In genomic region chr2:37704141-37704760, GRCm38 (mm10) we compare ENCODE assay signal across 8 mouse cellular contexts. TPM values are rescaled to one million over a fixed set of nuclear protein-coding genes. Genes with fewer than 3 reads are reported as not detected.
DNase-seq lines count a peak whose midpoint lies in the region; ATAC-seq and TF ChIP-seq lines count a peak whose summit lies in the region.

No protein-coding gene starts in this region.

- 0 out of 2 replicates have a peak, but pooled peaks cover 3% of the 10 kb centered on the region for H3K36me3 ChIP-seq in heart, embryonic 14.5 days (ENCODE audit: control insufficient read depth, insufficient read depth, low read length)
- no peaks in the 10 kb centered on the region for H3K36me3 ChIP-seq in limb, embryonic 11.5 days (ENCODE audit: control insufficient read depth, insufficient read depth, low read length)
- H3K36me3 ChIP-seq in splenic B cell, adult 2 months (ENCODE audit: control insufficient read depth, insufficient read depth, low read length, poor library complexity, severe bottlenecking), result no peaks in the 10 kb centered on the region

- peak overlapping the region; percentile 86 for H3K4me2 ChIP-seq in heart, embryonic 14.5 days (ENCODE audit: low read length)
- peak overlapping the region; percentile 74 for H3K4me2 ChIP-seq in limb, embryonic 11.5 days (ENCODE audit: low read depth, severe bottlenecking)

- no peak for ATAC-seq in heart, embryonic 14.5 days (ENCODE audit: insufficient number of reproducible peaks, insufficient read depth, low FRiP score, low read depth)
- ATAC-seq in limb, embryonic 11.5 days (ENCODE audit: insufficient number of reproducible peaks, low FRiP score, low TSS enrichment, low read depth), result no peak

- no peaks in the 10 kb centered on the region for H3K9me3 ChIP-seq in heart, embryonic 14.5 days (ENCODE audit: control insufficient read depth, low read length)
- no peaks in the 10 kb centered on the region for H3K9me3 ChIP-seq in limb, embryonic 11.5 days (ENCODE audit: control insufficient read depth, low read length)

- H3K27me3 ChIP-seq in heart, embryonic 14.5 days (ENCODE audit: control insufficient read depth, insufficient read depth, low read length), result no peaks in the 10 kb centered on the region
- no peaks in the 10 kb centered on the region for H3K27me3 ChIP-seq in limb, embryonic 11.5 days (ENCODE audit: control insufficient read depth, insufficient read depth, low read length)
- H3K27me3 ChIP-seq in splenic B cell, adult 2 months (ENCODE audit: control insufficient read depth, insufficient read depth, low read length, poor library complexity, severe bottlenecking), result no peaks in the 10 kb centered on the region

- TF ChIP-seq CTCF in layer of hippocampus, adult 2 months (conservative IDR thresholded peaks at IDR 0.05), result no peak

- peak overlapping the region; percentile 97 for H3K9ac ChIP-seq in heart, embryonic 14.5 days (ENCODE audit: low read length)
- H3K9ac ChIP-seq in limb, embryonic 11.5 days (ENCODE audit: low read length), result peak overlapping the region; percentile 92; the same call in 1 of the 2 replicates

- peak overlapping the region; percentile 98 for H3K27ac ChIP-seq in layer of hippocampus, adult 2 months
- peak overlapping the region; percentile 77 to 94 for H3K27ac ChIP-seq in heart, embryonic 14.5 days (replicated peaks in 1 of 2; ENCODE audit: control insufficient read depth in 1 of 2, insufficient read depth in 1 of 2, low read depth in 2 of 2, low read length in 2 of 2)
- no peak overlapping the region for H3K27ac ChIP-seq in limb, embryonic 11.5 days (replicated peaks; ENCODE audit: low read depth, low read length)

- 19% methylated on average over 4 of the region's 4 CpGs for WGBS in heart, embryonic 14.5 days
- 22% methylated on average over 4 of the region's 4 CpGs for WGBS in limb, embryonic 11.5 days

- peak overlapping the region; percentile 100 for H3K4me3 ChIP-seq in layer of hippocampus, adult 2 months
- H3K4me3 ChIP-seq in heart, embryonic 14.5 days (ENCODE audit: control insufficient read depth in 1 of 2, insufficient read depth in 1 of 2, low read depth in 1 of 2, low read length in 2 of 2), result peak overlapping the region; percentile 87 to 97; a peak in 3 of 4 replicates
- H3K4me3 ChIP-seq in limb, embryonic 11.5 days (ENCODE audit: low read depth, low read length), result peak overlapping the region; percentile 91

- H3K4me1 ChIP-seq in heart, embryonic 14.5 days (ENCODE audit: control insufficient read depth in 2 of 2, insufficient read depth in 2 of 2, low read length in 2 of 2), result peaks cover 3 to 13% of the 10 kb centered on the region in 2 experiments
- peaks cover 8% of the 10 kb centered on the region for H3K4me1 ChIP-seq in limb, embryonic 11.5 days (ENCODE audit: control insufficient read depth, insufficient read depth, low read length)

- no peak for DNase-seq in layer of hippocampus, adult 2 months (ENCODE audit: low spot score in 2 of 2)
- DNase-seq in layer of hippocampus, postnatal 10 days (ENCODE audit: low spot score in 2 of 2), result no peak
- DNase-seq in cerebellum, adult 11 months, result peak; percentile 33
- DNase-seq in limb, embryonic 11.5 days (ENCODE audit: low spot score), result no peak
- DNase-seq in splenic B cell, adult 2 months (ENCODE audit: low read depth, low spot score), result peak; percentile 29
- no peak for DNase-seq in left cerebral cortex, adult 18-20 months (ENCODE audit: low spot score in 2 of 2)
- DNase-seq in adrenal gland, postnatal 36 days, result no peak

RNA-seq across cellular contexts. Expression of gene Strbp, which starts 0.6 kb away (rescaled TPM):
- 100 to 1,000 TPM; 174 to 175 TPM for total RNA-seq in layer of hippocampus, adult 2 months (2021)
- total RNA-seq in layer of hippocampus, postnatal 10 days (2021), result 100 to 1,000 TPM; 177 to 197 TPM
- 25.9 and 30.2 TPM in 2 replicates for polyA plus RNA-seq in heart, embryonic 14.5 days (2014; fragmentation: Nextera tagmentation; extraction: Ambion mirVana)
- 60.2 and 63.2 TPM in 2 replicates for polyA plus RNA-seq in limb, embryonic 11.5 days (2014; fragmentation: Nextera tagmentation; extraction: Ambion mirVana)
- 100 to 1,000 TPM; 285 to 321 TPM for total RNA-seq in left cerebral cortex, adult 18-20 months (2021)
- 10 to 100 TPM; 48.2 to 68.0 TPM for total RNA-seq in adrenal gland, postnatal 36 days (2021)

Comparison
In these comparisons a context has a peak if more than half of its experiments do, and no peak if none do; other contexts are left out.
1. DNase-seq: peak in cerebellum, adult 11 months (single experiment) and splenic B cell, adult 2 months (single experiment); none in layer of hippocampus, adult 2 months (0 of 2), layer of hippocampus, postnatal 10 days (0 of 2), limb, embryonic 11.5 days (single experiment), left cerebral cortex, adult 18-20 months (0 of 2) and adrenal gland, postnatal 36 days (0 of 2).
2. Peak in every context shown above with its lines, with median percentiles within 50 percentile points of each other: H3K4me3 ChIP-seq.